Mouse (Mus musculus): ENCODE measurements around the gene Olfr123.

The Olfr123 gene

GRCm38 (mm10) chr17:37793229-37793628 lies at the start of gene Olfr123:
Olfr123 (plus strand) TSS chr17:37793529.
- DNase-seq (ENCODE audit: low spot score): no peak

GRCm38 (mm10) chr17:37768307-37768706 lies 25.0 kb upstream of the Olfr123 start, which contains the start of gene Olfr122:
Olfr122 (plus strand) TSS chr17:37768607.
- no peak for DNase-seq (ENCODE audit: low spot score)

GRCm38 (mm10) chr17:37799588-37799987 lies 6.3 kb downstream of the Olfr123 start, which contains the start of gene Olfr124:
Olfr124 (plus strand) TSS chr17:37799888.
- DNase-seq (ENCODE audit: low spot score): no peak

DNA sequence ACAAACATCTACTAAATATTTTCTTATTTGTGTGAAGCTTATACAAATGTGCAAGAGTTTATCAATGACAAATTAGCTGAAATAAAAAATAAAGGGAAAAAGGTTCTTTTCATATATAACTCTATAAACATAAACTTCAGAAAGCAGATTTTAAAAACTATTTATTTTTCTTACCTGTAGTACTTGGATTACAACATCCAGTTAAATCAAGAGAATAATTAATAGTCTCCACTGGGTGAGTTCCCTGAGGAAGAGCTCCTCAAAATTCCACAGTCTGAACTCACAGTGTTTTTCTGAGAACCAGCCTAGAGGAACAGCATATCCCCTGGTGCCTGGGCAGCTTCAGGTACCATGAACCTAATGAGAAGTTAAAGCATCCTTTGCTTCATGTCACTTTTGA lies 39.3 kb downstream of the Olfr123 start, which contains the start of gene Olfr125:
TSS of gene Olfr125 (plus strand) at position 301 of the 400 bp plus-strand sequence.
- DNase-seq (ENCODE audit: low spot score): no peak

- DNase-seq (ENCODE audit: low spot score): no peak
These were observed 53.9 kb downstream of the Olfr123 start, which contains the start of gene Olfr126 for GRCm38 (mm10) chr17:37847183-37847582. Olfr126 (plus strand) TSS chr17:37847483.

All from ovary, postnatal 10 days (tissue).